Mouse (Mus musculus): ENCODE data around the gene Olfr1148.

The Olfr1148 gene

GRCm38 (mm10) chr2:87830233-87830632 is at the start of gene Olfr1148:
Olfr1148 (plus strand) TSS chr2:87830533.
- in situ Hi-C loops (cut with MboI, MseI) = no loop called here

- in situ Hi-C loops (cut with MboI, MseI) = no loop called here
These were observed 30.0 kb upstream of the Olfr1148 start, which contains the start of gene Olfr1143 for GRCm38 (mm10) chr2:87800292-87800691. Olfr1143 (plus strand) TSS chr2:87800592.

- in situ Hi-C loops (cut with MboI, MseI) = no loop called here
These were observed 20.8 kb upstream of the Olfr1148 start, which contains the start of gene Olfr1145 for GRCm38 (mm10) chr2:87809522-87809921. Olfr1145 (plus strand) TSS chr2:87809822.

- in situ Hi-C loops (cut with MboI, MseI) = no loop called here
These were observed 13.4 kb downstream of the Olfr1148 start, which contains the start of gene Olfr1150-ps1 for GRCm38 (mm10) chr2:87843693-87844092. Olfr1150-ps1 (plus strand) TSS chr2:87843993.

GRCm38 (mm10) chr2:87855562-87855961 is 25.2 kb downstream of the Olfr1148 start, which contains the start of gene Olfr1151:
Olfr1151 (plus strand) TSS chr2:87855862.
- in situ Hi-C loops (cut with MboI, MseI) = no loop called here

GRCm38 (mm10) chr2:87866192-87866591 is 35.9 kb downstream of the Olfr1148 start, which contains the start of gene Olfr1152:
Olfr1152 (plus strand) TSS chr2:87866492.
- in situ Hi-C loops (cut with MboI, MseI) = no loop called here
